Comparison of ENCODE assay signal across 8 mouse cellular contexts in genomic region chr2:92458481-92458880, GRCm38 (mm10). TPM values are rescaled to one million over a fixed set of nuclear protein-coding genes. Genes with fewer than 3 reads are reported as not detected.
DNase-seq lines count a peak whose midpoint lies in the region; ATAC-seq lines count a peak whose summit lies in the region.

No protein-coding gene starts in this region.

- H3K36me3 ChIP-seq in heart, embryonic 15.5 days: peaks cover 8% of the 10 kb centered on the region
- peaks cover 12% of the 10 kb centered on the region; the same call in 1 of the 2 replicates for H3K36me3 ChIP-seq in hindbrain, embryonic 14.5 days (replicated peaks; ENCODE audit: control insufficient read depth, insufficient read depth)
- peaks cover 10% of the 10 kb centered on the region for H3K36me3 ChIP-seq in midbrain, embryonic 14.5 days (ENCODE audit: control insufficient read depth, insufficient read depth, low read length)

- intact Hi-C loops in heart, postnatal 14 days (cut with DNase I): no loop called here
- intact Hi-C loops in left cerebral cortex, postnatal 14 days (cut with DNase I): no loop called here

- WGBS in heart, embryonic 15.5 days: 50% methylated on average over 13 of the region's 13 CpGs
- WGBS in hindbrain, embryonic 14.5 days: 76% methylated on average over 13 of the region's 13 CpGs
- 71% methylated on average over 13 of the region's 13 CpGs for WGBS in midbrain, embryonic 14.5 days

- peaks cover 40% of the 10 kb centered on the region for H3K4me1 ChIP-seq in heart, embryonic 15.5 days (replicated peaks)
- H3K4me1 ChIP-seq in hindbrain, embryonic 14.5 days (replicated peaks; ENCODE audit: control insufficient read depth, insufficient read depth, low read length): peaks cover 39% of the 10 kb centered on the region
- H3K4me1 ChIP-seq in midbrain, embryonic 14.5 days (ENCODE audit: control insufficient read depth, insufficient read depth, low read length): peaks cover 33% of the 10 kb centered on the region

- H3K9me3 ChIP-seq in heart, embryonic 15.5 days (replicated peaks): no peaks in the 10 kb centered on the region
- H3K9me3 ChIP-seq in hindbrain, embryonic 14.5 days (ENCODE audit: control insufficient read depth, low read length): no peaks in the 10 kb centered on the region
- no peaks in the 10 kb centered on the region for H3K9me3 ChIP-seq in midbrain, embryonic 14.5 days (ENCODE audit: control insufficient read depth, low read length)

- H3K4me3 ChIP-seq in heart, embryonic 15.5 days: peak overlapping the region; percentile 71
- H3K4me3 ChIP-seq in hindbrain, embryonic 14.5 days (replicated peaks; ENCODE audit: low read length): peak overlapping the region; percentile 53
- peak overlapping the region; percentile 75 for H3K4me3 ChIP-seq in midbrain, embryonic 14.5 days (replicated peaks; ENCODE audit: low read depth, low read length)

- H3K27ac ChIP-seq in heart, embryonic 15.5 days: no peak overlapping the region
- H3K27ac ChIP-seq in hindbrain, embryonic 14.5 days: no peak overlapping the region
- H3K27ac ChIP-seq in midbrain, embryonic 14.5 days (replicated peaks; ENCODE audit: low read depth, low read length): no peak overlapping the region

- no peak for DNase-seq in heart, postnatal 14 days
- DNase-seq in T-cell, adult 2 months (ENCODE audit: low spot score): peak; percentile 22
- DNase-seq in hindbrain, embryonic 14.5 days (ENCODE audit: low spot score): no peak
- DNase-seq in midbrain, embryonic 14.5 days: no peak
- DNase-seq in right cerebral cortex, postnatal 4 days: no peak
- no peak for DNase-seq in left cerebral cortex, postnatal 14 days (ENCODE audit: low spot score in 2 of 2)
- DNase-seq in cerebellum, postnatal 10 days: no peak

- H3K4me2 ChIP-seq in heart, embryonic 15.5 days: peak overlapping the region; percentile 96
- H3K4me2 ChIP-seq in hindbrain, embryonic 14.5 days (replicated peaks): peak overlapping the region; percentile 88
- H3K4me2 ChIP-seq in midbrain, embryonic 14.5 days (ENCODE audit: low read length): peak overlapping the region; percentile 90

- H3K9ac ChIP-seq in heart, embryonic 15.5 days: peak overlapping the region; percentile 60
- H3K9ac ChIP-seq in hindbrain, embryonic 14.5 days: peak overlapping the region; percentile 58
- peak overlapping the region; percentile 66 for H3K9ac ChIP-seq in midbrain, embryonic 14.5 days (replicated peaks; ENCODE audit: low read length)

- H3K27me3 ChIP-seq in heart, embryonic 15.5 days: peaks cover 16% of the 10 kb centered on the region
- peaks cover 7% of the 10 kb centered on the region; the same call in 1 of the 2 replicates for H3K27me3 ChIP-seq in hindbrain, embryonic 14.5 days (ENCODE audit: control insufficient read depth, insufficient read depth, low read length)
- H3K27me3 ChIP-seq in midbrain, embryonic 14.5 days (ENCODE audit: control insufficient read depth, insufficient read depth, low read length): peaks cover 17% of the 10 kb centered on the region

- no peak for ATAC-seq in heart, embryonic 15.5 days (replicated peaks; ENCODE audit: insufficient number of reproducible peaks, insufficient read depth, low FRiP score, low read depth)
- no peak for ATAC-seq in hindbrain, embryonic 14.5 days (ENCODE audit: low FRiP score)
- no peak for ATAC-seq in midbrain, embryonic 14.5 days (ENCODE audit: low FRiP score, low TSS enrichment)

RNA-seq across cellular contexts. Expression of gene Slc35c1, which starts 1.9 kb away (rescaled TPM):
- polyA plus RNA-seq in heart, embryonic 15.5 days (2015; fragmentation: Nextera tagmentation; extraction: Ambion mirVana): 6.9 and 11.6 TPM in 2 replicates
- total RNA-seq in heart, postnatal 14 days (2021): 1 to 10 TPM; 5.5 to 5.6 TPM
- polyA plus RNA-seq in hindbrain, embryonic 14.5 days (2014; fragmentation: Nextera tagmentation; extraction: Ambion mirVana): 15.4 and 17.1 TPM in 2 replicates
- 8.6 and 11.9 TPM in 2 replicates for polyA plus RNA-seq in midbrain, embryonic 14.5 days (2014; fragmentation: Nextera tagmentation; extraction: Ambion mirVana)
- 10 to 100 TPM; 20.5 to 22.1 TPM for total RNA-seq in left cerebral cortex, postnatal 14 days (2021)

RNA-seq across cellular contexts. Expression of gene Cry2, which starts 24.6 kb away (rescaled TPM):
- polyA plus RNA-seq in heart, embryonic 15.5 days (2015; fragmentation: Nextera tagmentation; extraction: Ambion mirVana): 15.8 and 20.9 TPM in 2 replicates
- 10 to 100 TPM; 20.9 to 26.6 TPM for total RNA-seq in heart, postnatal 14 days (2021)
- polyA plus RNA-seq in hindbrain, embryonic 14.5 days (2014; fragmentation: Nextera tagmentation; extraction: Ambion mirVana): 34.6 and 35.5 TPM in 2 replicates
- polyA plus RNA-seq in midbrain, embryonic 14.5 days (2014; fragmentation: Nextera tagmentation; extraction: Ambion mirVana): 33.3 and 33.9 TPM in 2 replicates
- 100 to 1,000 TPM; 109 to 116 TPM for total RNA-seq in left cerebral cortex, postnatal 14 days (2021)

RNA-seq across cellular contexts. Expression of gene Mapk8ip1, which starts 57.4 kb away (rescaled TPM):
- polyA plus RNA-seq in heart, embryonic 15.5 days (2015; fragmentation: Nextera tagmentation; extraction: Ambion mirVana): 5.7 and 9.7 TPM in 2 replicates
- 1 to 10 TPM; 7.4 to 8.6 TPM for total RNA-seq in heart, postnatal 14 days (2021)
- polyA plus RNA-seq in hindbrain, embryonic 14.5 days (2014; fragmentation: Nextera tagmentation; extraction: Ambion mirVana): 68.8 and 74.5 TPM in 2 replicates
- polyA plus RNA-seq in midbrain, embryonic 14.5 days (2014; fragmentation: Nextera tagmentation; extraction: Ambion mirVana): 62.4 and 117 TPM in 2 replicates
- total RNA-seq in left cerebral cortex, postnatal 14 days (2021): 100 to 1,000 TPM; 392 to 397 TPM
